Mouse (Mus musculus) erythroblast, embryonic 14.5 days (primary cell): ENCODE results near the gene Rnf213.

Experiments used
- GATA1 ChIP-seq: IDR thresholded peaks from 2 replicates; pipeline ENCODE4 v1.6.1; 2012; ENCODE audit warnings: low read length, inconsistent platforms, mixed read lengths
- TAL1 ChIP-seq: IDR thresholded peaks from 3 replicates; pipeline ENCODE4 v1.6.1; 2012; ENCODE audit warnings: low read length, inconsistent platforms, mixed read lengths

DNA sequence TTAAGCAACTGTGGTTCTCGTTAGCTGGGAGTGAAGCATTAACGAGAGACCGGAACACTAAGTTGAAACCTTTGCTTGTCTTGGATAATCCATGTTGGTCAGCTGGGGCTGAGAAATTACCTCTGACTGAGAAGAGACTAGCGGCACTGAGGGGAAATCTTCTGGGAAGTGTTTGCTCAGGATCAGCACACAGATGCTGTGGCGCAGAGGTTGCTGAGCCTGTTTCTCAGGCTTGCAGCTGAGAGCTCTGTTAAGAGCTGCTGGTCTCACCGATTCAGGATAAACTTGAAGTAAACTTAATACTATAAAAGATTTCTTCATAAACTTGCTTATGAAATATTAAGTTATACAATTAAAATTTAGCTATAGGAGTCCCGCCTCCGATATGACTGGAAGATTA, 45.9 kb downstream of the Rnf213 start:
- TF ChIP-seq TAL1 (no peak), GATA1 (no peak)
